Mouse (Mus musculus): Measurements from ENCODE around the gene Spata20.

DNA sequence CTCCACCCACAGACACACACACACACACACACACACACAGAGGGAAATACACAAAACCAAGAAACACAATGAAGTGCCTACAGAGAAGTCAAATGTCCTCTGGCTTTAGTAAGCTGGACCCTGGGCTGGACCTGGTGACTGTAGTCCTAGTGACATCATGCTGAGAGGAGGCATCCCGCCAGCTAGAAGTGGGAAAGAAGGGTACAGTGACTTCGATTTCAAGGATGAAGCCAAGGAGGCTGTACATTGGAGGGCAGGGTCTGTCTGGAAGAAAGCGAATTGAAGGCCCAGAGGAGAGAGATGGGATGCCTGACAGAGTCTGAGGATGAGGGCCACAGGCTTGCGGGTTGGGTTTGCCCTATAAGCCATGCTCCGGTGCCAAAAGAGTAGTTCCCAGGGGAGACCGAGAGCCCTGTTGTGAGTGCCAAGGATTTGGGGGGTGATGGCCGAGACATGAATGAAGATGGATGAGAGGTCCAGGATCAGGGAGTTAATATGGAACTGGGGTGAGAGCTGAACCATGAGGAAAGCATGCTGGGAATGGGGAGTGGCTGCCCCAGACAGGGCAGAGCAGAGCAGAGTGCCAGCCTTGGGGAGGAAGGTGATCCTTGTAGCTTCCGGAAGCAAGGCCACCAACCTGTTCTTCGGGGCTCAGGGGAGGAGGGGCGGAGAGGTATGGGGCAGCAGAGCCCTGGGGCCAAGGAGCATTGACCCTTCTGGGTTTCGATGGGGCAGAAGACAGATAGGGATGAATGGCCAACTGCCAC is 3.0 kb upstream of the Spata20 start:
- TF ChIP-seq CTCF (IDR thresholded peaks at IDR 0.05 in 2 of 3, conservative IDR thresholded peaks at IDR 0.05 in 1 of 3; ENCODE audit: control insufficient read depth in 1 of 3, insufficient read depth in 1 of 3, low read depth in 2 of 3, low read length in 3 of 3, poor library complexity in 1 of 3, severe bottlenecking in 1 of 3) (no peak), E2F4 (IDR thresholded peaks at IDR 0.05; ENCODE audit: borderline replicate concordance, low read depth, low read length) (no peak), SMC3 (IDR thresholded peaks at IDR 0.05; ENCODE audit: low read depth, low read length) (no peak), POLR2A (IDR thresholded peaks at IDR 0.05; ENCODE audit: control insufficient read depth in 1 of 2, insufficient read depth in 1 of 2, low read depth in 1 of 2, low read length in 2 of 2, poor library complexity in 1 of 2) (no peak), ZNF384 (IDR thresholded peaks at IDR 0.05; ENCODE audit: low read depth, low read length) (no peak), MEF2A (IDR thresholded peaks at IDR 0.05; ENCODE audit: extremely low read depth, insufficient replicate concordance, low read depth, low read length, poor library complexity, severe bottlenecking) (no peak), BHLHE40 (IDR thresholded peaks at IDR 0.05; ENCODE audit: borderline replicate concordance, low read depth, low read length) (no peak), RAD21 (IDR thresholded peaks at IDR 0.05; ENCODE audit: low read depth, low read length) (no peak), CHD2 (IDR thresholded peaks at IDR 0.05; ENCODE audit: low read length) (no peak), HCFC1 (IDR thresholded peaks at IDR 0.05; ENCODE audit: low read depth, low read length) (no peak), EP300 (IDR thresholded peaks at IDR 0.05; ENCODE audit: low read depth in 1 of 2, low read length in 2 of 2) (no peak)

Measured in MEL (cell line).